Comparison of ENCODE assay signal across 23 mouse cellular contexts in genomic region chr3:41407520-41407919, GRCm38 (mm10).
"Had no signal": no experiment of that assay in that cellular context is flagged by ENCODE, and none has a peak within 500 bp of the region (broad histone marks: within the 10 kb centered on the region; RNA-seq: fewer than 3 reads in every experiment).

No protein-coding gene starts in this region.

- H3K27ac ChIP-seq: kidney, embryonic 15.5 days; kidney, postnatal 0 days; limb, embryonic 13.5 days; limb, embryonic 15.5 days; liver, embryonic 12.5 days had no signal

- H3K9ac ChIP-seq: heart, embryonic 15.5 days; kidney, embryonic 15.5 days; limb, embryonic 13.5 days; limb, embryonic 15.5 days; liver, embryonic 12.5 days had no signal

- DNase-seq: gastrocnemius, adult 2 months; gastrocnemius, postnatal 14 days; gastrocnemius, postnatal 36 days; heart, adult 18-20 months; heart, postnatal 14 days; heart, postnatal 36 days; kidney, adult 11 months; kidney, adult 2 months; kidney, adult 9 months; kidney, postnatal 14 days; kidney, postnatal 36 days; layer of hippocampus, adult 9-11 months; layer of hippocampus, postnatal 36 days; left cerebral cortex, postnatal 4 days had no signal

- ATAC-seq: liver, embryonic 12.5 days had no signal

- H3K4me3 ChIP-seq: liver, embryonic 12.5 days had no signal

- H3K9me3 ChIP-seq: heart, embryonic 13.5 days; heart, embryonic 15.5 days; hindbrain, embryonic 13.5 days; hindbrain, embryonic 15.5 days; kidney, embryonic 15.5 days; limb, embryonic 13.5 days; limb, embryonic 15.5 days; liver, embryonic 12.5 days had no signal

- H3K36me3 ChIP-seq: heart, embryonic 13.5 days; heart, embryonic 15.5 days; hindbrain, embryonic 13.5 days; hindbrain, embryonic 15.5 days; kidney, embryonic 15.5 days; limb, embryonic 13.5 days; limb, embryonic 15.5 days; liver, embryonic 12.5 days had no signal

- H3K27me3 ChIP-seq: heart, embryonic 13.5 days; heart, embryonic 15.5 days; hindbrain, embryonic 15.5 days; kidney, embryonic 15.5 days; limb, embryonic 13.5 days; limb, embryonic 15.5 days had no signal
